Mouse (Mus musculus) fibroblast of lung, adult 2 months (primary cell): Measurements from ENCODE around the gene Stk11.

Experiments
- DNase-seq: peaks from one replicate; pipeline ENCODE4 v3.0.0-alpha.2; 2011; ENCODE audit warnings: low read depth

Stk11 gene

GRCm38 (mm10) chr10:80115290-80115943 is at the start of gene Stk11:
Gene Stk11, plus strand, starts transcription at chr10:80115803.
- peak; percentile 100 for DNase-seq

DNA sequence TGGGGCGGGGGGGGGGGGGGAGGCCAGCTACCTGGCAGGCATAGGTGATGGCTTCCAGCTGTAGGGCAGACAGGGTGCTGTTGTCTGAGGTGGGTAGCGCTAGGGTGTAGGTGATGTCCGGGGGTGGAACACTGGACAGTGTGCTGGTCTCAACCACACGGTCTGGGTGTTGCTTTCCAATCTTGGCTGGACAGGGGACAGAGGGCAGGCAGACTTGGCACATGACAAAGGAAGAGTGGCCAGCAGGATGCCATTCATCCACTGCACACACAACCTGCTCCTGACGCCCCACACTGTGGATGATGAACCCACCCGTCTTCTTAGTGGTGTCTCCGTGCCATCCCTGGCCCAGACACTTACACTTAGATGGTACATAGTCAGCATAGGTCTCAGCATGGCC is 46.4 kb upstream of the Stk11 start:
- DNase-seq, result no peak

DNA sequence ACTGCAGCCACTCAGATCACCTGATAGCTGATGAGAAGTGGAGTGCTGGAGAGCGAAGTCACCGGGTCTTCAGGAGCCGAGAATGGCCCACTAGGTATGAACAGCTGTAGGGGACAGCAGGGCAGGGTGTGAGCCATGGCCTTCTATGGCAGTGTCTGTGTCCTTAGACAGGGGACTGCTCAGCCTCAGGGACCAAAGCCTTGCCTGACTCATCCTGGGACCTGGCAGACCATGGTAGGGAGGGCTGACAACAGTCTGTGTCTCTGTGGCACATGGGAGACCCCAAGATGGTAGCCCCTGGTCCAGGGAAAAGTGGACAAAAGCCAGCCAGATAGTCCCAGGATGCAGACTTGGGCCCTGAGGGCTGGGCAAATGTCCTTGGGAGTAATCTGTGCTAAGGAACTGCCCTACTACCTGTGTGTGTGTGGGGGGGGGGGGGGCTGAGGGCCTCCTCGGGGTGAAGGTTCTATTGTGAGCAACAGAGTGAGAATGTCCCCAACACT is 45.6 kb upstream of the Stk11 start:
- DNase-seq, result no peak

- peak; percentile 95 for DNase-seq
These were observed 44.6 kb upstream of the Stk11 start for GRCm38 (mm10) chr10:80070837-80071515.

DNA sequence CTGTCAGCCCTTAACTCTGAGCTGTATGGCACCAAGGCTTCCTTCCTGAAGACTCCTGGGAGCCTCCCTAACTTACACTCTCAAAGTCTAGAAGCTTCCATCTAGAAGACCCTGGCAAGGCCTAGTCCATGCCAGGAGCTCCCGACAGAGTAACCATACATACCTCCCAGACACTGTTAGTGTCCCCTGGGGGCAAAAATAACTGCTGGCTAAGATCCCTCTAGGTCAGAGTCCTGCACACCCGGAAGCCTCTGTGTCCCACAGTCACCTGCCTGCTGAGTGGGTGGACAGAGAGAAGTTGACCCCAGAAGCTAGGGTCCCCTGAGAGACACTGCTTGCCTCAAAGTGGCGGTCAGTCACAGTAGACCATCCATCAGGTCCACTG is 44.1 kb upstream of the Stk11 start:
- no peak for DNase-seq

- DNase-seq, result no peak
These were observed 42.7 kb upstream of the Stk11 start for GRCm38 (mm10) chr10:80072623-80073489.

GRCm38 (mm10) chr10:80074813-80075601 is 40.6 kb upstream of the Stk11 start:
- DNase-seq, result peak; percentile 91

- DNase-seq, result no peak
These were observed 39.7 kb upstream of the Stk11 start for GRCm38 (mm10) chr10:80075924-80076323.

DNA sequence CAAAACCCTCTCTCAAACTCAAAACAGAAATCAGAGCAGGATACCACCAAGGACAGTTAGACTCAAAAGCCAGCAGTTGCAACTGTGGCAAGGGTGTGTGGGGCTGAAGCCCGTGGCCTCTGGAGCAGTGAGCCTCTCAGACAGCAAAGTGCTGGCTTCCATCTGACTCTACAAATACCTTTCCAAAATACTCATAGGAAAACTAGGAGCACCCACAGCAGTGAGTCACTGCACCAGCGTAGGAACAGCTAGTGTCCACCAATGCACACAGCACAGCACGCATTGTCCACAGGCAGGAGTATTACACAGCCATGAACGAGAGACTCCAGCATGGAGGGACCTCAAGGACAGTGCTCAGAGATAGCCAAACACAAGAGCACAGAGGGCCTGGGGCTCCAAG is 39.2 kb upstream of the Stk11 start:
- DNase-seq, result no peak

GRCm38 (mm10) chr10:80077312-80077711 is 38.3 kb upstream of the Stk11 start:
- DNase-seq, result no peak

GRCm38 (mm10) chr10:80078366-80078765 is 37.2 kb upstream of the Stk11 start:
- no peak for DNase-seq

GRCm38 (mm10) chr10:80080396-80081070 is 35.1 kb upstream of the Stk11 start:
- DNase-seq, result no peak

DNA sequence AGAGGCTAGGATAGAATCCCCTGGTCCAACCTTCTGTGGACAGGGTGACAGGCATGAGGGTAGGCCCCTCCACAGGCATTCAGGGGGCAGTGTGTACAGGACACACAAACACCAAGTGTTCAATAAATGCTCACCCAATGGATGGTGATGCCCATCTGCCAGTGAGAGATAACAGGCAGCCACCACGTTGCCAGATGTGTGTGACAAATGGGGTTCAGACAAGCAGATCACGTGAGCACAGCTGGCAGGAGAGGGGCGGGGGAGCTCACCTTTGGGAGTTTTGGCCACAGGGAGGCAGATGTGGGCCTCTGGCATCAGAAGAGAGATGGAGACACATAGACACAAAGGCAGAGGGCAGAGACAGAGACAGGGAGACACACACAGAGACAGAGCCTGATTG is 34.5 kb upstream of the Stk11 start:
- DNase-seq, result no peak

DNA sequence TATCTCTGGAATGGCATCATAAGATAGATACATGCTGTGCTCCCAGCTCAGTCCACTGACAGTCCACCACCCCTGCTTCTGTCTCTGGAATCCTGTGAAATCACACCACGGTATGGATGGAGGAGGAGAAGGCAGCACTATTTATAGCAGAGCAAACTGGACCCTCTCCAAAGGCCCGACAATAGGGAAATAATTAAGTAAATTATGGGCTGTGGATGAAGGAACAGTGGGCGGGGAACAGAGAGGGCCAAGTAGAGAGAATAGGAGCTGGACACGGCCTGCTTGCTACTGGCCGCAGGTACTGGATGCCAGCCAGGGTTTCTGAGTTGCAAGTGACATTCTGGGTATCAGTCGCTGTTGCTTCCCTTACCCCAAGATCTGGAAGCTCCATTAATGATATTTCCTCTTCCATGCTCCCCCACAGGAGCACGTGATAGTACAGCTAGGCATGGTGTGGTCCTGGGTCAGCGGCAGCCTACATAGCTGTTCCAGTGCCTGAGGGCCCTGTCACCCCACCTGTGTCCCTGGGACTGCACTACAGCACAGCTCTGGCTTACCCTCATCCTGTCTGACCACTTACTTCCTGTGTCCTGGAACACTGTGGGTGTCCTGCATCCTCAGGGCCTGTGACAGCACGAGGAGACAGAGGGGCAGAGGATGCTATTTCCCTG is 30.7 kb upstream of the Stk11 start:
- DNase-seq, result no peak

- peak; percentile 81 for DNase-seq
These were observed 28.8 kb upstream of the Stk11 start for GRCm38 (mm10) chr10:80086847-80087246.

DNA sequence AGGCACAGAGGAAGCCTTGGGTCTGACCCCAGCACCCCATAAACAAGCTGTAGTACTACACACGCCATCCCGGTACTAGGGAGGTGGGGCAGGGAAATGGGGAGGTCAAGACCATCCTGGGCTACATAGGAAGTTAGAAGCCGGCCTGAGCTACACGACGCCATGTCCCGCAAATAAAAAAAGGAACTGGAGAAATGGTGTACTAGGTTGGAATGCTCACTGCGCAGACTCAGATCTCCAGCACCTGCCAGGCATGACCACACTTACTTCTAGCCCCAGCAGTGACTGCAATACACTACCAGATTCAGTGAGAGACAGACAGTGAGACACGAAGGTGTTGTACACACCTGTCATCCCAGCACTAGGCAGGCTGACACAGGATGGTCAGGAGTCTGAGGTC is 28.1 kb upstream of the Stk11 start:
- no peak for DNase-seq

DNA sequence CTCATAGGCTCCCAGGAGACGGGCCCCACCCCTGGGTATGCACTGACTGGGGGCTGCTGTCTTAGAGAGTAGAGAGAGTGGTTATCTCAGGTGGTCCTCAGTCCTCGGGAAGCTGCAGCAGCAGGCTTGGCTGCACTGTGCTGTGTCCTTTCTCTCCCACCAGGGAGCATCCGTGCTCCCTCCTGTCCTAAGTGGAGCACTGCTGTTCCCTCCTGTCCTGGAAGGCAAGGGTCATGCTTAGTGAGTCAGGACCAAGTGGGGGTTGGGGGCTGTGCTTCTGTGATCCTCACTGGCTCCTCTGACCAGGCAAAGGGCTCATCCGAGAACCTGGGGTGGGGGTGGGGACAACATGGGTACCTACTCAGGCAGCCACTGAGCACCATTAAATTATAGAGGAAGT is 26.5 kb upstream of the Stk11 start:
- DNase-seq, result no peak

DNA sequence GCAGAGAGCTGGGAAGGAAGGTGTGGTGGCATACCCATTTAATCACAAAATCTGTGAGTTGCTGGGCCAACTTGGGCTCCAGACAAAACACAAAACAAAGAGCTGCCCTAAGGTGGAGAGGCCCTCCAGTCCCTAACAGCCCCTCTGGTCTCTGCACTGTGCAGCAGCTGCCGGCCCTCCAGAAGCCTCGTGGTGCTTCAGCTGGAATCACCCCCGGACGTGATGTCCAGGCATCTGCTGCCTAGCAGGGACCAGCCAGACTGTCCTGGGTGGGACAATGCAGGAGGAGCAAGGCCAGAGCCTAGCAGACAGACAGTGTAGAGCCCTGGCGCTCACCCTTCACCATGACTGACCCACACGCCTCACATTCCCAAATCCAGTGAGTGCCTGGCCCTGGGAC is 24.1 kb upstream of the Stk11 start:
- no peak for DNase-seq

- DNase-seq, result no peak
These were observed 22.9 kb upstream of the Stk11 start for GRCm38 (mm10) chr10:80092690-80093089.

DNA sequence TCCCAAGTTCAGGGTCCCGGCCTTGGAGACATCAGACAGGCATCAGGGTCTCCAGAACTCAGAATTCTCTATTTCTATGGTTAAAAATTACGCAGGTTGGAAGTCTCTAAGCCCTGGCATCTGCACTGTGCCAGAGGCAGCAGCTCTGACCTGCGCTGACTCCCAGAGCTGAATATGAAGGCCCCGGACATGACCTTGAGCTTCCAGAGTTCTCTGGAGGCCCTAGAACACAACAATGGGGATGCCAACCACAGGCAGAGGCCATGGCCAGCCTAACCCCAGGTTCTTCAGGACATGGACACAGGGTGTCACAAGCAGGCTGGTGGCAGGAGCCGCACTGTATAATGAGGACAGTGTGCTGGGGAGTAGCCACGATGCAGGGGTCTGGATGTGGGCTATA is 21.5 kb upstream of the Stk11 start:
- DNase-seq, result no peak

- no peak for DNase-seq
These were observed 20.9 kb upstream of the Stk11 start for GRCm38 (mm10) chr10:80094684-80095083.
